Mouse (Mus musculus) heart, embryonic 11.5 days (tissue): ENCODE measurements at regions not wholly inside any gene's neighbourhood (a gene's known extent, or its start where the extent isn't known, plus 50 kb on each side); places are given as distances from the start of the nearest gene placed in this dataset.

Source experiments
- ATAC-seq: fragments of 200-750 bp; cut with Nextera tagmentation; replicated peaks from 2 replicates; pipeline ENCODE4 v1.8.0; 2017; ENCODE audit warnings: moderate library complexity; ENCODE audit not compliant: insufficient number of reproducible peaks, low FRiP score, low TSS enrichment
- H3K27ac ChIP-seq: fragments of 300-500 bp; sonication (generic); 2 replicates; pipeline ENCODE4 v1.5.1; 2014; ENCODE audit warnings: mild to moderate bottlenecking, low read depth, low read length
- H3K27me3 ChIP-seq: fragments of 300-500 bp; sonication (generic); 2 replicates; pipeline ENCODE4 v1.6.1; 2014; ENCODE audit warnings: mild to moderate bottlenecking, low read length, mixed read lengths; ENCODE audit not compliant: control insufficient read depth, insufficient read depth
- H3K36me3 ChIP-seq: fragments of 300-500 bp; sonication (generic); 2 replicates; pipeline ENCODE4 v1.6.1; 2014; ENCODE audit warnings: mild to moderate bottlenecking, low read length, moderate library complexity, mixed read lengths; ENCODE audit not compliant: control insufficient read depth, insufficient read depth
- H3K4me1 ChIP-seq: fragments of 300-500 bp; sonication (generic); 2 replicates; pipeline ENCODE4 v1.6.1; 2014; ENCODE audit warnings: low read length; ENCODE audit not compliant: control insufficient read depth, insufficient read depth
- H3K4me2 ChIP-seq: fragments of 300-500 bp; sonication (generic); 2 replicates; pipeline ENCODE4 v1.6.1; 2014; ENCODE audit warnings: mild to moderate bottlenecking, moderate library complexity
- H3K4me3 ChIP-seq: fragments of 300-500 bp; sonication (generic); 2 replicates; pipeline ENCODE4 v1.5.1; 2014; ENCODE audit warnings: low read depth, low read length
- H3K9ac ChIP-seq: fragments of 300-500 bp; sonication (generic); 2 replicates; pipeline ENCODE4 v1.6.1; 2014; ENCODE audit warnings: mild to moderate bottlenecking, low read depth, low read length, moderate library complexity
- H3K9me3 ChIP-seq: fragments of 300-500 bp; sonication (generic); replicated peaks from 2 replicates; pipeline ENCODE4 v1.6.1; 2016; ENCODE audit warnings: low read length; ENCODE audit not compliant: control insufficient read depth
- WGBS: fragments of 180-500 bp; shearing (Covaris S2); extraction: QIAGEN DNeasy Blood & Tissue Kit; methylation state at CpG from one replicate; pipeline ENCODE4 v1.1.7; 2014; ENCODE audit not compliant: insufficient replicate concordance; 5-methylcytosine and 5-hydroxymethylcytosine counted together

DNA sequence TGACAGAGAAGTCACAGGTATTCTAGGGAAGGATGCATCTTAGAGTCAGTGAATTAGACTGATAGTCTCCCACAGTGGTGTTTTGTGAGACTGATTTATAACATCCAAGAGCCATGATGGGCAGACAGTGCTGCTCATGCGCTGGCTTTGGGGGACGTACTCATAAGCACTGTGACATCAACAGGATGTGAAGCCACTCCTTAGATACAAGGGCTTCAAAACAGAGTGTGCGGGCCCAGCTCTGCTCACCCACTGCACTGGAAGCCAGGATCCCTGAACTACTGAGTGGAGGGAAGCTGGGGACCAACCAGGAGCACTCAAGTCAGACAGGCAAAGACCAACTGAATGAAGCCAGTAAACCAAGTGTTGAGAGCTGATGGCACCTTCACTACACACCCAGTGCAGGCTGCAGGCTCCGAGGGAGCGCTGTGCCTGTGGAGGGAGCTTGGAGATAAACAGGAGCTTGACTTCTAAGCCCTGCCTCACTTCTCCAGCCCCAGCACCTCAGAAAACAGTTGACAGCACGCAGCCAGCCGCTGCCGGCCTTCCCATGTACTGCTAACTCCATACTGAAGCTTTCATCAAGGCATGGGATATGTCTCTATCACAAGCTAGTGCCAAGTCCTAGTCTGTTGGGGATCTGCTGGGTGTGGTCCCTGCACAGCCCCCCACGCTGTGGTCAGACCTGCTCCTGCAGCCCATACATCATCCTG, 200.0 kb downstream of the Cyp26b1 start:
- H3K27me3 ChIP-seq: peaks cover 9% of the 10 kb centered on the region; the same call in 1 of the 2 replicates
- H3K9ac ChIP-seq: no peak overlapping the region
- peaks cover 22% of the 10 kb centered on the region for H3K4me1 ChIP-seq
- no peak overlapping the region for H3K4me2 ChIP-seq
- no peaks in the 10 kb centered on the region for H3K9me3 ChIP-seq
- no peak overlapping the region for H3K4me3 ChIP-seq
- 29% methylated on average over 9 of the region's 9 CpGs for WGBS
- no peaks in the 10 kb centered on the region for H3K36me3 ChIP-seq
- ATAC-seq: 0 out of 2 replicates have a peak, but pooled peaks have one; percentile 35
- no peak overlapping the region for H3K27ac ChIP-seq

DNA sequence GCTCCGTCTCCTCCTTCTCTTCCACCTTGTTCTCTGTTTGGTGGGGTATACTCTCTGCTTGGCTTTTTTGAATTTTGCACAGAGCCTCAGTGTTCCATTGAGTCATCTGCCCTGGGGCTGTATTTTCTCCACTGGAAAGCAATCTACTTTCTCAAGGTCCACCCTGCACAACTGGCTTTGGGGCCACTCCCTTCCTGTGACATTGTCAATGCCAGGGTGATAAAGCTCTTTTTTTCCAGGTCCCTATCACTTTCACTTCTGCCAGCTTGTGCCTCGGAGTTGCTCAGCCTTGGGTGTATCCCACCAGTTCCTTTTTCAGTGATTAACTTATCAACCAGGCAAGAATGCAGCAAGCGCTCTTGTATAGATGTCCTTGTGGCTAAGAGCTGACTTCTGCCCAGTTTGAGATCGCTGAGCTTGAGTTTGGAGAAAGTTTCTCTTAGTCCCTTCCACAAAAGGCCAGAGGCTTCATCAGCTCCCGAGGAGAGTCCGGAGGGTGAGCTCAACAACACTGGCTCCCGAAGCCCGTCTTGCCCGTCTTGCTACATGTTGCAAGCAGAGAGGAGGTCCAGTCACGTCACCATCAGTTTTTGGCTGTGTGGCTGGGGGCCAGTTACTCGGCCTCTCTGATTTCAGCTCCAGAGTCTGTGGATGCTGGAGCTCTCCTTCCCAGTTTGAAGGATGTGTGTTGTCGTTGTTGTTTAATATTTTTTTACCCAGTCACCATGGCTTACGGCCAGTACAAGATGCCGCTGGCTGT, 200.8 kb downstream of the Cyp26b1 start:
- H3K9me3 ChIP-seq: no peaks in the 10 kb centered on the region
- H3K4me2 ChIP-seq: no peak overlapping the region; the same call in 1 of the 2 replicates
- ATAC-seq: peak; percentile 26; the same call in 1 of the 2 replicates
- 69% methylated on average over 14 of the region's 14 CpGs for WGBS
- no peak overlapping the region for H3K4me3 ChIP-seq
- H3K9ac ChIP-seq: no peak overlapping the region
- no peak overlapping the region for H3K27ac ChIP-seq
- peaks cover 22% of the 10 kb centered on the region for H3K4me1 ChIP-seq
- peaks cover 11% of the 10 kb centered on the region; the same call in 1 of the 2 replicates for H3K27me3 ChIP-seq
- H3K36me3 ChIP-seq: no peaks in the 10 kb centered on the region

DNA sequence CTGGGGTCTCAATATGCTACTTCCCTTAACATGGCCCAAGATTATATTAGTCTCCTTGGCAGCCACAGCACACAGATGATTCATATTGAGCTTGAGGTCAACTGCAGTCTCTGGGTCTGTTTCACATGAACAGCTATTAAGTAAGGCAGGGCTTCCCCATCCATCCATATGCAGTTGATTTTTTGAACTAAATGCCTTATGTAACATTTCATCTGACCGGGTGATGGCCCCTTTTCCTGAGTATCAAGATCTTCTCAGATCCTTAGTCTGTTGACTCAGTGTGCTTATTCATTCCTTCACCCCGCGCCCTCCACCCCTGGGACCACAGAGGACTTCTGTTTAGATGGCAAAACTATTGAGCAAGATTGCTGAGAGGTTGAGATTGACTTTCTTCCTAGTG, 202.7 kb downstream of the Cyp26b1 start:
- Histone ChIP-seq H3K4me3 (no peak overlapping the region), H3K4me1 (peaks cover 22% of the 10 kb centered on the region), H3K27ac (no peak overlapping the region), H3K36me3 (no peaks in the 10 kb centered on the region), H3K4me2 (no peak overlapping the region), H3K27me3 (peaks cover 11% of the 10 kb centered on the region; the same call in 1 of the 2 replicates), H3K9me3 (no peaks in the 10 kb centered on the region), H3K9ac (no peak overlapping the region)
- WGBS: 83% methylated on average over 3 of the region's 3 CpGs
- no peak for ATAC-seq

DNA sequence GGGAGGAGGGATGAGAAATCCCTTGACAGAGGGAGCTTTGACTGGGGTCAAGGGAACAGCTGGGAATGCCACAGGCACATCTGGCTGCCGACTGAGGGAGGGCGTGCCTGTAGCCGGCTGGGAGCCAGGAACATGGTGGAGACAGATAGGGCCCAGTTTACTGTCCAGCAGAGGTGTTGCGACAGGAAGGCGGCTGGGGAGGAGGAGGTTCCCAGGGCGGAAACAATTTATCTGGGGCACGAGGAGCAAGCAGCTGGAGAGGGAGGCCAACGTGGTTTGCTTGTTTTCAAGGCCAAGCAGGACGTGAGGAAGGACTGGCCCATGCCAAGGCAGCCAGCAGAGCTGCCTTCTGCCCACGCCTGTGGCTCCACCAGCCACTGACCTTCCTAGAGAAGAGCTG, 208.0 kb downstream of the Cyp26b1 start:
- 9% methylated on average over 10 of the region's 10 CpGs for WGBS
- Histone ChIP-seq H3K4me2 (no peak overlapping the region), H3K27ac (no peak overlapping the region), H3K4me1 (peaks cover 7% of the 10 kb centered on the region; the same call in 1 of the 2 replicates), H3K36me3 (no peaks in the 10 kb centered on the region), H3K4me3 (no peak overlapping the region), H3K27me3 (peaks cover 6% of the 10 kb centered on the region; the same call in 1 of the 2 replicates), H3K9ac (no peak overlapping the region), H3K9me3 (no peaks in the 10 kb centered on the region)
- ATAC-seq: peak; percentile 57; the same call in 1 of the 2 replicates

DNA sequence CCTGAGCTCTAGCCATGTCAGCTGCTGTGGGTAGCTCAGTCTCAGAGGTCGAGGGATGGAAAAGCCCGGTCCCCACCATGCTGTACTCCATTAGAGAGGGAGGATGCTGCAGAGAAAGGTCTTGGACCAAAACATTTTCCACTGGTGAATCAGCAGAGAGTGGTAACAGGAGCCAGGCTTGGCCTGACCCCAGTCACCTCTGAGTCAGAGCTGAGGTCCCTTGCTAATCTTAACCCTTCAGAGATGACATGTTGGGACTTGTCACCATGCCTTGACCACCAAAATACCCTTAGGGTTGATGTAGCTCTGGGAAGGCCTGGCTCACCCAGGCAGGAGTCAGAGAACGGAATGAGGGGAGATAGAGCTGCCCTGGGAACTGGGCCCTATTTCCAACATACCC, 210.0 kb downstream of the Cyp26b1 start:
- peaks cover 7% of the 10 kb centered on the region; the same call in 1 of the 2 replicates for H3K4me1 ChIP-seq
- ATAC-seq: no peak
- no peak overlapping the region for H3K4me3 ChIP-seq
- H3K27ac ChIP-seq: no peak overlapping the region
- H3K9me3 ChIP-seq: no peaks in the 10 kb centered on the region
- H3K4me2 ChIP-seq: no peak overlapping the region
- peaks cover 6% of the 10 kb centered on the region; the same call in 1 of the 2 replicates for H3K27me3 ChIP-seq
- H3K36me3 ChIP-seq: no peaks in the 10 kb centered on the region
- no peak overlapping the region for H3K9ac ChIP-seq
- 57% methylated on average over 3 of the region's 3 CpGs for WGBS

DNA sequence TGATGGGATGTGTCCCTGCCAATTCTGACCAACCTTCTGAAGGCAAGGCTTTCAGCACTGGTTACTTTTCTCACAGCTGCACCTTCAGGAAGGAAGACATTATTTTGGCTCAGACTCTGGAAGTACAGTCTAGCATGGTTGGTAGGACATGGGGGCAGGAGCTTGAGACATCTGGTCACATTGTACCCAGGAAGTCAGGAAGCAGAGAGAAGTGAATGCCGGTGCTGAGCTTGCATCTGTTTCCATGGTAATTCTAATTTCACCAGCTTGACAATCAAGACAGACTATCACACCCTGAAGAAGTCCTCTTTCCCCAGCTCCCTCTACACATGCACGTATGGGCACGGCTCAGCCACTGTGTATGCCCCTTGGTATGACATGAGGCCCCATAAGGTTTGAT, 210.6 kb downstream of the Cyp26b1 start:
- H3K9ac ChIP-seq: no peak overlapping the region
- no peak for ATAC-seq
- 84% methylated on average over 3 of the region's 3 CpGs for WGBS
- no peaks in the 10 kb centered on the region for H3K9me3 ChIP-seq
- no peak overlapping the region for H3K4me2 ChIP-seq
- no peak overlapping the region for H3K27ac ChIP-seq
- H3K4me3 ChIP-seq: no peak overlapping the region
- H3K36me3 ChIP-seq: no peaks in the 10 kb centered on the region
- H3K27me3 ChIP-seq: peaks cover 5% of the 10 kb centered on the region; the same call in 1 of the 2 replicates
- peaks cover 7% of the 10 kb centered on the region; the same call in 1 of the 2 replicates for H3K4me1 ChIP-seq

DNA sequence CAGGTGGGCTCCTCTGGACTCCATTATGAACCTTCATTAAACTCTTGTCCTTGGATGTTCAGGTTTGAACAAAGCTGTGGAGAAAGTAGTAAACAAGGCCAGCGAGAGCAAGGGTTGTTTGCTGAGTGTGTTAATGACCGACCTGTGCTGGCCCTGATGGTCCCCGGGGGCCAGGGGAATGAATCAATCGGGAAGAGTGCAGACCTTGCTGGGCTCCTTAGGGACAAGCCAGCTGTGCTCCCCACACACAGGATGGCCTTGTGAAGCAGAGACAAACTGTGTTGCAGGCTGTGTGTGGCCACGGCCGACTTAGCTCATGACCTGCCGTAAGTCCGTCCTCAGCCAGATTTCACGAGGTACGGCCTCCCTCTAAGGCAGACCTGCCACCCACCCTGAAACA, 212.1 kb downstream of the Cyp26b1 start:
- Histone ChIP-seq H3K36me3 (no peaks in the 10 kb centered on the region), H3K4me3 (no peak overlapping the region), H3K4me2 (no peak overlapping the region), H3K9ac (no peak overlapping the region), H3K27me3 (0 out of 2 replicates have a peak, but pooled peaks cover 7% of the 10 kb centered on the region), H3K9me3 (no peaks in the 10 kb centered on the region), H3K27ac (no peak overlapping the region), H3K4me1 (peaks cover 7% of the 10 kb centered on the region; the same call in 1 of the 2 replicates)
- ATAC-seq: no peak
- WGBS: 86% methylated on average over 10 of the region's 10 CpGs

DNA sequence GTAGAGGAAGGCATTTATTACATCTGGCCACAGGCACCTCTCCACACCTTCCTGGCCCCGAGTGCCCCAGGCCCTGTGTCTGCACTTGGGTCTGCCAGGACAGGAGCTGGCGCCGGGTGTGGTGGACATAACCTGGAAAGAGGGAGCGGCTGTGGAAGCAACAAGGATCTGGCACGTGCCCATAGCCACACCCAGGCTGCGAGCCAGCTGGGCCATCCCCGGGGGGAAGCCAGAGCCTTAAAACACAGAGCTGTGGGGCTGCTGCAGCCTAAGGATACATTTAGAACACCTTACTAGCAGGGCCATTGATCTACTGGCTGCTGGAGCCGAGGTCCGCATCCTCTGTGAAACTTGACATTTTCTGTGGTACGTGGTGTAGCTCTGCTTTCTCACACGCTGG, 217.0 kb downstream of the Cyp26b1 start:
- H3K4me3 ChIP-seq: no peak overlapping the region
- no peak overlapping the region for H3K27ac ChIP-seq
- no peak overlapping the region for H3K4me2 ChIP-seq
- no peaks in the 10 kb centered on the region for H3K36me3 ChIP-seq
- WGBS: 71% methylated on average over 11 of the region's 11 CpGs
- no peaks in the 10 kb centered on the region for H3K4me1 ChIP-seq
- no peaks in the 10 kb centered on the region for H3K9me3 ChIP-seq
- no peak for ATAC-seq
- 0 out of 2 replicates have a peak, but pooled peaks cover 9% of the 10 kb centered on the region for H3K27me3 ChIP-seq
- H3K9ac ChIP-seq: no peak overlapping the region
